Mouse (Mus musculus) CH12.LX (cell line): ENCODE data around the gene Syt15. TPM values are rescaled to one million over a fixed set of nuclear protein-coding genes. Genes with fewer than 3 reads are reported as not detected.

Experiments
- DNase-seq: peaks from one replicate; pipeline ENCODE4 v3.0.0-alpha.2; 2013; ENCODE audit errors: extremely low read depth
- H3K27ac ChIP-seq: 2 replicates; pipeline ENCODE4 v1.5.1; 2012; ENCODE audit warnings: low read depth, mild to moderate bottlenecking, control low read depth, moderate library complexity; ENCODE audit not compliant: insufficient read depth
- H3K27me3 ChIP-seq: replicated peaks from 2 replicates; pipeline ENCODE3; 2012; ENCODE audit warnings: inconsistent platforms
- H3K36me3 ChIP-seq, 2 experiments: replicated peaks in 1 of 2; 2 replicates each; pipeline versions ENCODE3 to v1.6.1; 2012; ENCODE audit warnings: inconsistent platforms in 1 of 2, low read length in 1 of 2, mild to moderate bottlenecking in 1 of 2, mixed read lengths in 1 of 2, moderate library complexity in 1 of 2; ENCODE audit not compliant: control insufficient read depth in 1 of 2, insufficient read depth in 1 of 2
- H3K4me1 ChIP-seq, 2 experiments: 2 replicates each; pipeline ENCODE4 v1.6.1; 2012; ENCODE audit warnings: inconsistent platforms in 1 of 2, moderate library complexity in 1 of 2; ENCODE audit not compliant: insufficient read depth in 2 of 2, control insufficient read depth in 1 of 2
- H3K4me2 ChIP-seq: 2 replicates; pipeline ENCODE4 v1.6.1; 2012; ENCODE audit warnings: low read depth, mild to moderate bottlenecking, control low read depth; ENCODE audit not compliant: poor library complexity, insufficient read depth, severe bottlenecking
- H3K4me3 ChIP-seq, 3 experiments: fragments of 150-350 bp in 1 of 3; sonication (generic) in 1 of 3; replicated peaks in 1 of 3; 2 replicates each; pipeline versions ENCODE3 to v1.5.1; 2011 to 2012; ENCODE audit warnings: low read depth in 2 of 3, low read length in 2 of 3, mild to moderate bottlenecking in 2 of 3, moderate library complexity in 2 of 3, control low read depth in 1 of 3, improper control_type of control experiment in 1 of 3, inconsistent platforms in 1 of 3, mixed read lengths in 1 of 3; ENCODE audit not compliant: poor library complexity in 1 of 3
- H3K79me2 ChIP-seq: replicated peaks from 2 replicates; pipeline ENCODE4 v1.6.1; 2012; ENCODE audit warnings: mild to moderate bottlenecking, moderate library complexity; ENCODE audit not compliant: control insufficient read depth, poor library complexity, insufficient read depth, severe bottlenecking; ENCODE audit errors: extremely low read depth
- H3K9ac ChIP-seq: 2 replicates; pipeline ENCODE4 v1.6.1; 2012; ENCODE audit warnings: low read depth, mild to moderate bottlenecking, control low read depth, moderate library complexity; ENCODE audit not compliant: insufficient read depth
- H3K9me3 ChIP-seq: replicated peaks from 2 replicates; pipeline ENCODE3; 2012; ENCODE audit warnings: low read length, inconsistent platforms, mixed read lengths
- E2F4 ChIP-seq: IDR thresholded peaks from 2 replicates; pipeline ENCODE4 v1.6.1; 2011; ENCODE audit warnings: low read depth, low read length, improper control_type of control experiment; ENCODE audit not compliant: insufficient replicate concordance
- ELF1 ChIP-seq: IDR thresholded peaks from 2 replicates; pipeline ENCODE4 v1.6.1; 2014; ENCODE audit warnings: low read depth, mild to moderate bottlenecking, inconsistent platforms, low read length, improper control_type of control experiment
- ETS1 ChIP-seq: conservative IDR thresholded peaks from 2 replicates; pipeline ENCODE4 v1.6.1; 2012; ENCODE audit warnings: low read depth, mild to moderate bottlenecking, inconsistent platforms, low read length, improper control_type of control experiment, moderate library complexity
- HCFC1 ChIP-seq: IDR thresholded peaks from 2 replicates; pipeline ENCODE4 v1.6.1; 2012; ENCODE audit warnings: low read depth, mild to moderate bottlenecking, inconsistent platforms, low read length, improper control_type of control experiment
- IRF4 ChIP-seq: IDR thresholded peaks from 2 replicates; pipeline ENCODE4 v1.6.1; 2014; ENCODE audit warnings: low read depth, mild to moderate bottlenecking, inconsistent platforms, low read length, improper control_type of control experiment
- JUND ChIP-seq: conservative IDR thresholded peaks from 2 replicates; pipeline ENCODE4 v1.6.1; 2011; ENCODE audit warnings: low read depth, low read length, improper control_type of control experiment
- POLR2A ChIP-seq: IDR thresholded peaks from 2 replicates; pipeline ENCODE4 v1.6.1; 2011; ENCODE audit warnings: low read depth, mild to moderate bottlenecking, improper control_type of control experiment, low read length
- POLR2AphosphoS2 ChIP-seq: IDR thresholded peaks from 2 replicates; pipeline ENCODE4 v1.6.1; 2011; ENCODE audit warnings: low read depth, low read length, improper control_type of control experiment
- RCOR1 ChIP-seq: conservative IDR thresholded peaks from 2 replicates; pipeline ENCODE4 v1.6.1; 2012; ENCODE audit warnings: low read depth, mild to moderate bottlenecking, inconsistent platforms, low read length, improper control_type of control experiment
- SIN3A ChIP-seq: IDR thresholded peaks from 2 replicates; pipeline ENCODE4 v1.6.1; 2012; ENCODE audit warnings: low read length, improper control_type of control experiment, inconsistent platforms
- TCF12 ChIP-seq: IDR thresholded peaks from 2 replicates; pipeline ENCODE4 v1.6.1; 2014; ENCODE audit warnings: low read depth, mild to moderate bottlenecking, inconsistent platforms, low read length, improper control_type of control experiment
- UBTF ChIP-seq: IDR thresholded peaks from 2 replicates; pipeline ENCODE4 v1.6.1; 2012; ENCODE audit warnings: low read depth, mild to moderate bottlenecking, inconsistent platforms, low read length, improper control_type of control experiment, moderate library complexity
- USF1 ChIP-seq: IDR thresholded peaks from 2 replicates; pipeline ENCODE4 v1.6.1; 2014; ENCODE audit warnings: low read depth, mild to moderate bottlenecking, inconsistent platforms, low read length, improper control_type of control experiment
- USF2 ChIP-seq: conservative IDR thresholded peaks from 2 replicates; pipeline ENCODE4 v1.6.1; 2011; ENCODE audit warnings: low read depth, low read length, improper control_type of control experiment
- ZKSCAN1 ChIP-seq: IDR thresholded peaks from 2 replicates; pipeline ENCODE4 v1.6.1; 2012; ENCODE audit warnings: low read depth, inconsistent platforms, low read length, improper control_type of control experiment, borderline replicate concordance
- dilution Hi-C: fragments of 300-500 bp; cut with MboI; formaldehyde crosslinking; loops from 2 replicates; pipeline ENCODE4 v1.14.3; 2020; ENCODE audit warnings: low sequenced_read_pairs; ENCODE audit not compliant: extremely low pct_unique_long_range_greater_than_20kb, extremely low pct_ligation_motif_present
- in situ Hi-C: fragments of 300-500 bp; cut with MboI; formaldehyde crosslinking; loops from 3 replicates; pipeline ENCODE4 v1.14.3; 2019; ENCODE audit warnings: low sequenced_read_pairs, low pct_ligation_motif_present, low pct_unique_long_range_greater_than_20kb, mixed read lengths
- polyA plus RNA-seq: library from polyadenylated mRNA; unstranded; fragments of >175 nt; gene quantifications from 2 replicates; pipeline ENCODE4 v1.2.1, GENCODE M21; 2012; ENCODE audit warnings: low read depth; ENCODE audit not compliant: insufficient read length
- total RNA-seq, 2 experiments: library from RNA; depleted of rRNA; stranded (reverse); fragments of 300-350 nt in 1 of 2; fragments of >200 nt in 1 of 2; gene quantifications; 2 replicates each; pipeline ENCODE4 v1.2.3; 2012 to 2014

Syt15 gene
- total and polyA plus RNA-seq, 3 experiments = 0.10 TPM; not detected in 2

DNA sequence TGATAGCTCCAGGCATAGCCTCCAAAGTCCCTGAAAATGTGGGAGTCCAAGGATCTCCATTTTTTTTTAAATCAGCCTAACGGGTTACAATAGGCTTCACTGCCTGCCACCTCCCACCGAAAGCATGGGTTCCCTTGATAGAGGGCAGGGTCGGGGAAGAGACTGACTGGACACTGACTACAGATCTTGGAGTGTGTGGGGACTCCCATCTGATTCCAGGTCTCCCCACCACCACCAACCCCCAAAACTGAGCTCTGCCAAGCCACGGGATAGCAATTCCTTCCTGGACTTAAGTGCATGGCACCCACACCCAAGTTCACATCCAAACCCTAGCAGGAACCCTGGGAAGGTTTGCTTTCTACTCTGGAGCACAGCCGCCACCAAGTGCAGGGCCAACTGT is 1.0 kb downstream of the Syt15 start:
- TF ChIP-seq UBTF (no peak), RCOR1 (no peak), IRF4 (no peak), POLR2AphosphoS2 (no peak), USF2 (no peak), SIN3A (no peak), HCFC1 (no peak), E2F4 (no peak)
- TF ChIP-seq, all 38 proteins: peak for 0
- Histone ChIP-seq H3K9ac (no peak overlapping the region), H3K27ac (no peak overlapping the region), H3K4me1 (no peaks in the 10 kb centered on the region), H3K36me3 (no peaks in the 10 kb centered on the region), H3K79me2 (no peaks in the 10 kb centered on the region), H3K27me3 (no peaks in the 10 kb centered on the region), H3K4me3 (no peak overlapping the region), H3K9me3 (no peaks in the 10 kb centered on the region), H3K4me2 (no peak overlapping the region)
- DNase-seq = no peak
- in situ Hi-C loops = no loop called here
- dilution Hi-C loops = no loop called here

- Histone ChIP-seq H3K4me2 (no peak overlapping the region), H3K27me3 (no peaks in the 10 kb centered on the region), H3K79me2 (no peaks in the 10 kb centered on the region), H3K27ac (no peak overlapping the region), H3K9ac (no peak overlapping the region), H3K36me3 (no peaks in the 10 kb centered on the region), H3K4me3 (no peak overlapping the region), H3K4me1 (no peaks in the 10 kb centered on the region), H3K9me3 (no peaks in the 10 kb centered on the region)
- TF ChIP-seq POLR2A (no peak), TCF12 (no peak), E2F4 (no peak), ETS1 (no peak), ZKSCAN1 (no peak), USF1 (no peak), JUND (no peak), ELF1 (no peak), SIN3A (no peak), RCOR1 (no peak), USF2 (no peak)
- dilution Hi-C loops = no loop called here
- DNase-seq = no peak
- in situ Hi-C loops = no loop called here
Measured at GRCm38 (mm10) chr14:34221416-34222077, 2.2 kb downstream of the Syt15 start.
